Mouse (Mus musculus) C2C12 (cell line): ENCODE data around the gene Heatr1. TPM values are rescaled to one million over a fixed set of nuclear protein-coding genes. Genes with fewer than 3 reads are reported as not detected.

Experiments
- H3K27me3 ChIP-seq: one replicate; pipeline ENCODE4 v1.6.1; 2011; ENCODE audit not compliant: control insufficient read depth, insufficient read depth, insufficient read length
- H3K36me3 ChIP-seq: one replicate; pipeline ENCODE4 v1.6.1; 2011; ENCODE audit not compliant: control insufficient read depth, insufficient read depth
- H3K4me3 ChIP-seq: one replicate; pipeline ENCODE4 v1.5.1; 2011; ENCODE audit warnings: mild to moderate bottlenecking, control low read depth; ENCODE audit not compliant: poor library complexity, insufficient read depth, severe bottlenecking
- H3K79me2 ChIP-seq: one replicate; pipeline ENCODE4 v1.6.1; 2011; ENCODE audit not compliant: control insufficient read depth, insufficient read depth
- H3K79me3 ChIP-seq: one replicate; pipeline ENCODE4 v1.6.1; 2011; ENCODE audit warnings: low read depth, control low read depth
- H3ac ChIP-seq: one replicate; pipeline ENCODE3; 2011; ENCODE audit warnings: low read depth; ENCODE audit not compliant: control insufficient read depth, insufficient read length
- CEBPB ChIP-seq: IDR thresholded peaks from one replicate; pipeline ENCODE4 v1.6.1; 2011; ENCODE audit warnings: low read depth, mild to moderate bottlenecking, control low read depth, moderate library complexity
- CTCF ChIP-seq: IDR thresholded peaks from one replicate; pipeline ENCODE4 v1.5.1; 2011; ENCODE audit not compliant: control insufficient read depth, insufficient read depth, insufficient read length
- FOSL1 ChIP-seq: IDR thresholded peaks from one replicate; pipeline ENCODE4 v1.8.0; 2011; ENCODE audit warnings: mild to moderate bottlenecking, low read length; ENCODE audit not compliant: poor library complexity, insufficient read depth, severe bottlenecking
- MAX ChIP-seq: IDR thresholded peaks from one replicate; pipeline ENCODE4 v1.6.1; 2011; ENCODE audit warnings: mild to moderate bottlenecking, control low read depth
- MYOD1 ChIP-seq: IDR thresholded peaks from one replicate; pipeline ENCODE4 v1.6.1; 2011; ENCODE audit warnings: low read depth; ENCODE audit not compliant: control insufficient read depth, insufficient read length
- MYOG ChIP-seq: IDR thresholded peaks from one replicate; pipeline ENCODE4 v1.6.1; 2011; ENCODE audit not compliant: control insufficient read depth, insufficient read length; ENCODE audit errors: extremely low read depth
- USF1 ChIP-seq: IDR thresholded peaks from one replicate; pipeline ENCODE4 v1.6.1; 2011; ENCODE audit warnings: low read depth, mild to moderate bottlenecking, control low read depth, moderate library complexity
- polyA plus RNA-seq: library from polyadenylated mRNA; unstranded; fragments of >200 nt; fragmentation: generic; extraction: Trizol; gene quantifications from one replicate; pipeline ENCODE4 v1.2.1, GENCODE M21; 2012; ENCODE audit warnings: missing spikeins

Heatr1 gene
- polyA plus RNA-seq, 1 experiment: 27.6 TPM

DNA sequence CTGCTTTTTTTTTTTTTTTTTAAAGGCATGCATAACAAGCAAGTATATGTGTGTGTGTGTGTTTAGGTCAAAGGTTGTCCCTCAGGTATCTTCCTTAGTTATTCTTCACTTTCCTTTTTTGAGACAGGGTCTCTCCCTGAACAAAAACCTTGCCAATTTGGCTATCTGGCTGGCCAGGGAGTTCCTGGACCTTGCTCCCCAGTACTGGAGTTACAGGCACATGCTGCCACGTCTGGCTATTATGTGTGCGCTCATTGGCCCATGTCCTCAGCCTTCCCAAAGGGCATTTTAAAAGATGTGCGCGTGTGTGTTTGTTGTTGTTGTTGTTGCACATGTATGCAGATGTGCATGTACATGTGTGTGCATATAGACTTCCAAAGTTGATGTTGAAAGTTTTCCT, 82.1 kb downstream of the Heatr1 start:
- Histone ChIP-seq H3K4me3 (no peak overlapping the region), H3K79me2 (no peaks in the 10 kb centered on the region), H3ac (no peak overlapping the region), H3K27me3 (no peaks in the 10 kb centered on the region), H3K79me3 (no peaks in the 10 kb centered on the region), H3K36me3 (no peaks in the 10 kb centered on the region)
- TF ChIP-seq MAX (no peak), MYOG (no peak), CTCF (no peak), CEBPB (no peak), FOSL1 (no peak), USF1 (no peak), MYOD1 (no peak)

DNA sequence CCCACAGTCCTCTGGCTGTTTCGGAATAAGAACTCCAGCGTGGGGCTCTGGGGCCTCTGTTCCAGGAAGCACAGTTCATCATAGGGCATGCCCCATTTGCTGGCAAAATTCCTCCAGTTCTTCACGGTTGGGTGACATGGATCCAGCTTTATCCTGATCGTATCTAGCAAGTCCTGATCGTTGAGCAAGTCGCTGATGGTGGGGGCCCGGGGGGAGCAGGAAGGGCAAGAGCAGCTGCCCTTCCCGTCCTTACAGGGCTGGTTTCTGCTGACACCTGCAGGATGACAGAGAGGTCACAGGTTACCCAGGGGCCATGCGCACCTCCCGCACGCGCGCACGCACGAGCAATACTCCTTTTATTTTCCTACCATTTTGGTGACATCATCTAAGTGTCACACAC, 83.5 kb downstream of the Heatr1 start:
- Histone ChIP-seq H3ac (no peak overlapping the region), H3K27me3 (no peaks in the 10 kb centered on the region), H3K36me3 (no peaks in the 10 kb centered on the region), H3K4me3 (no peak overlapping the region), H3K79me3 (no peaks in the 10 kb centered on the region), H3K79me2 (no peaks in the 10 kb centered on the region)
- TF ChIP-seq MYOD1: no peak

- TF ChIP-seq USF1 (no peak), CEBPB (no peak), CTCF (no peak), MYOD1 (no peak), MYOG (no peak), MAX (no peak), FOSL1 (no peak)
- no peak overlapping the region for H3K4me3 ChIP-seq
- no peaks in the 10 kb centered on the region for H3K36me3 ChIP-seq
- H3ac ChIP-seq: no peak overlapping the region
- no peaks in the 10 kb centered on the region for H3K27me3 ChIP-seq
- H3K79me3 ChIP-seq: no peaks in the 10 kb centered on the region
- H3K79me2 ChIP-seq: no peaks in the 10 kb centered on the region
Measured at GRCm38 (mm10) chr13:12479802-12480201, 85.0 kb downstream of the Heatr1 start.

GRCm38 (mm10) chr13:12485197-12485596, 90.4 kb downstream of the Heatr1 start:
- Histone ChIP-seq H3K36me3 (no peaks in the 10 kb centered on the region), H3ac (no peak overlapping the region), H3K79me3 (no peaks in the 10 kb centered on the region), H3K27me3 (no peaks in the 10 kb centered on the region), H3K79me2 (no peaks in the 10 kb centered on the region), H3K4me3 (no peak overlapping the region)
- TF ChIP-seq CEBPB (no peak), MAX (no peak), CTCF (no peak), MYOD1 (no peak), FOSL1 (no peak), USF1 (no peak), MYOG (no peak)

DNA sequence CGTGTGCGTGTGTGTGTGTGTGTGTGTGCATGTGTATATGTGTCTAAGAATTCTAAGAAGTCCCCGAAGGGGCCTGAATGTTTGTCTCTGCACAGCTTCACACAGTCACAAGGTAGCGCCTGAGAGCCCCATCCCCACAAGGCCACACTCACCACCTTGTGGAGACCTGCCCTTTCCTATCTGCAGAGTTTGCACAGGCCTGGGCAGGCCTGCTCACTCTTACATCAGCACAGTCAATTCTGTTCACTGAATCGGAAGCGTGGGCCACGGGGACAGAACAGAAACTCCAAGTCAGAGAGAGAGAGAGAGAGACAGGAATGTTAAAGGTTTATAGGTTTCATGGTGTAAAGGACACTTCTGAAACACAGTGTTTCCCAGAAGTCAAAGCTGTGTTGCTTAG, 90.8 kb downstream of the Heatr1 start:
- Histone ChIP-seq H3ac (no peak overlapping the region), H3K36me3 (no peaks in the 10 kb centered on the region)

More for the DNA sequence above, 90.8 kb downstream of the Heatr1 start:
- Histone ChIP-seq H3K27me3 (no peaks in the 10 kb centered on the region), H3K79me2 (no peaks in the 10 kb centered on the region), H3K4me3 (no peak overlapping the region), H3K79me3 (no peaks in the 10 kb centered on the region)
- no peak for TF ChIP-seq FOSL1
- TF ChIP-seq USF1: no peak
- TF ChIP-seq MYOD1: no peak
- TF ChIP-seq MAX: no peak
- no peak for TF ChIP-seq CEBPB
- TF ChIP-seq MYOG: no peak
- TF ChIP-seq CTCF: no peak

Other genes starting within 250 kb of the Heatr1 start
- gene Mtr, start 136.9 kb upstream of the Heatr1 start, polyA plus RNA-seq: 5.6 TPM
- gene Actn2, start 54.3 kb upstream of the Heatr1 start, polyA plus RNA-seq: 0.07 TPM
- 16.3 TPM for gene Lgals8, start 69.9 kb downstream of the Heatr1 start, polyA plus RNA-seq
- gene Edaradd, start 125.4 kb downstream of the Heatr1 start, polyA plus RNA-seq: not detected
- gene Ero1lb, start 170.8 kb downstream of the Heatr1 start, polyA plus RNA-seq: 1.3 TPM